Mouse (Mus musculus): ENCODE data around the gene Gm49318.

- TF ChIP-seq TAL1 (IDR thresholded peaks at IDR 0.05; ENCODE audit: low read length) (no peak), GATA1 (IDR thresholded peaks at IDR 0.05; ENCODE audit: low read length) (no peak)
These were observed 66.5 kb downstream of the Gm49318 start for GRCm38 (mm10) chr9:22004546-22004945.

All from erythroblast, embryonic 14.5 days (primary cell).